Mouse (Mus musculus) forebrain, postnatal 0 days (tissue): Measurements from ENCODE around the gene Usp7. TPM values are rescaled to one million over a fixed set of nuclear protein-coding genes. Genes with fewer than 3 reads are reported as not detected.
"Not testable (repeated sequence)": the region's sequence is repeated elsewhere in the genome, so short reads cannot be mapped to it uniquely, and the experiment has no call there.

Source experiments
- ATAC-seq: fragments of 200-750 bp; cut with Nextera tagmentation; 2 replicates; pipeline ENCODE4 v1.8.0; 2017; ENCODE audit warnings: mild to moderate bottlenecking, moderate library complexity
- DNase-seq: peaks from one replicate; pipeline ENCODE4 v3.0.0-alpha.2; 2015
- H3K27ac ChIP-seq: fragments of 300-500 bp; sonication (generic); 2 replicates; pipeline ENCODE4 v1.5.1; 2014; ENCODE audit warnings: low read depth, mild to moderate bottlenecking, antibody characterized with exemption, low read length, moderate library complexity, mixed read lengths
- H3K27me3 ChIP-seq: fragments of 300-500 bp; sonication (generic); 2 replicates; pipeline ENCODE4 v1.6.1; 2014; ENCODE audit warnings: mild to moderate bottlenecking, low read length, mixed read lengths; ENCODE audit not compliant: insufficient read depth
- H3K36me3 ChIP-seq: fragments of 300-500 bp; sonication (generic); 2 replicates; pipeline ENCODE4 v1.6.1; 2014; ENCODE audit warnings: mild to moderate bottlenecking, moderate library complexity; ENCODE audit not compliant: insufficient read depth
- H3K4me1 ChIP-seq: fragments of 300-500 bp; sonication (generic); 2 replicates; pipeline ENCODE4 v1.6.1; 2014; ENCODE audit warnings: antibody characterized with exemption; ENCODE audit not compliant: insufficient read depth
- H3K4me2 ChIP-seq: fragments of 300-500 bp; sonication (generic); 2 replicates; pipeline ENCODE4 v1.6.1; 2014; ENCODE audit warnings: low read depth, mild to moderate bottlenecking, moderate library complexity
- H3K4me3 ChIP-seq: fragments of 300-500 bp; sonication (generic); 2 replicates; pipeline ENCODE4 v1.5.1; 2014; ENCODE audit warnings: low read depth, low read length, mixed read lengths
- H3K9ac ChIP-seq: fragments of 300-500 bp; sonication (generic); 2 replicates; pipeline ENCODE4 v1.6.1; 2014; ENCODE audit warnings: mild to moderate bottlenecking
- H3K9me3 ChIP-seq: fragments of 300-500 bp; sonication (generic); 2 replicates; pipeline ENCODE4 v1.6.1; 2016; ENCODE audit warnings: low read length
- CTCF ChIP-seq: sonication (generic); IDR thresholded peaks from 2 replicates; pipeline ENCODE4 v1.5.1; 2016; ENCODE audit warnings: antibody characterized with exemption, control low read depth, low read depth
- WGBS: fragments of 180-500 bp; shearing (Covaris S2); extraction: QIAGEN DNeasy Blood & Tissue Kit; methylation state at CpG from one replicate; pipeline ENCODE4 v1.1.7; 2014; 5-methylcytosine and 5-hydroxymethylcytosine counted together
- polyA plus RNA-seq: library from polyadenylated mRNA; unstranded; fragments of >200 nt; fragmentation: Nextera tagmentation; extraction: Ambion mirVana; gene quantifications from 2 replicates; pipeline ENCODE4 v1.2.1, GENCODE M21; 2015
- total RNA-seq: library from RNA; depleted of rRNA; stranded (reverse); fragments of >200 nt; gene quantifications from 2 replicates; pipeline ENCODE4 v1.2.3, GENCODE M21; 2014

Usp7 gene
- total and polyA plus RNA-seq, 2 experiments from 2014 or later, result 18.9 to 200 TPM

DNA sequence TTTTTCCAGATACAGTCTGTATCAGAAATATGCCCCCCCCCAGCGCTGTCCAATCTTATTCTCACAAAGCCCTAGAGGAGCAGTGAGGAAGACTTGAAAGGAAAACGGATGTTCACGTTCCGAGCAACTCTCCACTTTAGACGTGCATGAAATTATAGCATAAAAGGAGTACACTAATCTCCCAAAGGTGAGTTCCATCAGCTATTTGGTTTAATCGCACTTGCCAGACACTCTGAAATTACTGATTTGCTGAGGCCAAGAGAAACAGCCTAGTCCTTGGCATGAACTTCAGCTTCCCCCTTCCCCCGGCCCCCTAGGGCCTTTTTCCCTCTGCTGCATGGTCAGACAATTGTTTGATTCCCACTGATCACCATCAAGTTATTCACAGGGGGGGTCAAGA lies 55.4 kb downstream of the Usp7 start:
- no peak for TF ChIP-seq CTCF
- WGBS, result 4% methylated on average over 7 of the region's 7 CpGs
- Histone ChIP-seq H3K9me3 (no peaks in the 10 kb centered on the region), H3K4me3 (peak overlapping the region; percentile 87), H3K4me1 (peaks cover 8% of the 10 kb centered on the region), H3K27ac (no peak overlapping the region), H3K36me3 (no peaks in the 10 kb centered on the region), H3K9ac (peak overlapping the region; percentile 94), H3K27me3 (no peaks in the 10 kb centered on the region), H3K4me2 (peak overlapping the region; percentile 93)
- DNase-seq, result no peak
- no peak for ATAC-seq

- no peak for TF ChIP-seq CTCF
- no peaks in the 10 kb centered on the region for H3K36me3 ChIP-seq
- peak overlapping the region; percentile 87 for H3K4me3 ChIP-seq
- H3K4me1 ChIP-seq, result peaks cover 8% of the 10 kb centered on the region
- no peak overlapping the region for H3K9ac ChIP-seq
- no peaks in the 10 kb centered on the region for H3K9me3 ChIP-seq
- DNase-seq (no peak), ATAC-seq (no peak)
- WGBS, result 23% methylated on average over 8 of the region's 8 CpGs
- H3K27me3 ChIP-seq, result no peaks in the 10 kb centered on the region
- H3K27ac ChIP-seq, result no peak overlapping the region
- H3K4me2 ChIP-seq, result peak overlapping the region; percentile 93
Observed at GRCm38 (mm10) chr16:8736032-8736431, 56.1 kb downstream of the Usp7 start.

- no peak overlapping the region for H3K4me2 ChIP-seq
- H3K4me1 ChIP-seq, result peaks cover 14% of the 10 kb centered on the region
- no peaks in the 10 kb centered on the region for H3K9me3 ChIP-seq
- H3K9ac ChIP-seq, result no peak overlapping the region
- ATAC-seq, result no peak
- no peak for DNase-seq
- 79% methylated on average over 4 of the region's 4 CpGs for WGBS
- H3K36me3 ChIP-seq, result no peaks in the 10 kb centered on the region
- TF ChIP-seq CTCF, result no peak
- H3K4me3 ChIP-seq, result no peak overlapping the region
- no peak overlapping the region for H3K27ac ChIP-seq
- no peaks in the 10 kb centered on the region for H3K27me3 ChIP-seq
Observed at GRCm38 (mm10) chr16:8734693-8735092, 57.4 kb downstream of the Usp7 start.

DNA sequence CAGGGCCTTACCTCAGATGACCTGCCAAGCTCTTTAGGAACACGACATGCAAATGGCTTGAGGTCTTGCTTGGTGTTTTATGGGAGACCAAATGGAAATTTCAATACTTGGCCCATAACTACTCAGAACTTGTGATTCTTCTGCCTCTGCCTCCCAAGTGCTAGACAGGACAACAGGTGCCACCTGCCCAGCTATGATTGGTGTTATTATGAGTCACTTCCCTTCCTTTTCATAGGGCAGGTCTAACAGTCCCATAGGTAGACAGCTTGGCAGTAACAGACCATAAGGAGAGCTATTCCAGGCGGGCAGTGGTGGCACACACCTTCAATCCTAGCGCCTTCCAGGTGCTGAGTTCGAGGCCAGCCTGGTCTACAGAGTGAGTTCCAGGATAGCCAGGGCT lies 58.5 kb downstream of the Usp7 start:
- Histone ChIP-seq H3K36me3 (no peaks in the 10 kb centered on the region), H3K4me3 (no peak overlapping the region), H3K27ac (no peak overlapping the region), H3K4me1 (peaks cover 14% of the 10 kb centered on the region), H3K4me2 (no peak overlapping the region), H3K9me3 (no peaks in the 10 kb centered on the region), H3K9ac (no peak overlapping the region), H3K27me3 (no peaks in the 10 kb centered on the region)
- no peak for DNase-seq
- ATAC-seq, result no peak
- no peak for TF ChIP-seq CTCF
- WGBS, result 91% methylated on average over 4 of the region's 4 CpGs

DNA sequence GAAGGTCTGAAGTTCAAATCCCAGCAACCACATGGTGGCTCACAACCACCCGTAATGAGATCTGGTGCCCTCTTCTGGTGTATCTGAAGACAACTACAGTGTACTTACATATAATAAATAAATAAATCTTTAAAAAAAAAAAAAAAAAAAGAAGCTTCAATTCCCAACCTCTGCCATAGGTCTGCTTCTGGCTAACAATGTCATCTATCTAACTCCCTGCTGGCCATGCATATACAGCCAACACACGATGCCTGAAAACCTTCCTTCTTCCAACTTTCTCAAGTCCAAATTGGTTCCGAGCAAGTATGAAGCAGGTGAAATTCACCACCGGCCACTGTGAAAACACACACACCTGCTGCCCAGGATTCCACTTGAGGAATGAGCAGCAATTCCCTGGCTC lies 59.7 kb downstream of the Usp7 start:
- WGBS, result 87% methylated on average over 3 of the region's 4 CpGs
- H3K9me3 ChIP-seq, H3K4me2 ChIP-seq, H3K9ac ChIP-seq, ATAC-seq, DNase-seq, H3K27ac ChIP-seq, H3K27me3 ChIP-seq, H3K4me3 ChIP-seq, H3K36me3 ChIP-seq: not testable (repeated sequence)
- H3K4me1 ChIP-seq, result peaks cover 14% of the 10 kb centered on the region

GRCm38 (mm10) chr16:8731630-8732029 lies 60.5 kb downstream of the Usp7 start:
- Histone ChIP-seq H3K4me1 (peaks cover 11% of the 10 kb centered on the region), H3K9me3 (no peaks in the 10 kb centered on the region), H3K36me3 (no peaks in the 10 kb centered on the region), H3K27me3 (no peaks in the 10 kb centered on the region), H3K9ac (no peak overlapping the region), H3K27ac (no peak overlapping the region), H3K4me3 (no peak overlapping the region), H3K4me2 (no peak overlapping the region)
- ATAC-seq (no peak), DNase-seq (no peak)
- 87% methylated on average over 7 of the region's 7 CpGs for WGBS
- no peak for TF ChIP-seq CTCF

DNA sequence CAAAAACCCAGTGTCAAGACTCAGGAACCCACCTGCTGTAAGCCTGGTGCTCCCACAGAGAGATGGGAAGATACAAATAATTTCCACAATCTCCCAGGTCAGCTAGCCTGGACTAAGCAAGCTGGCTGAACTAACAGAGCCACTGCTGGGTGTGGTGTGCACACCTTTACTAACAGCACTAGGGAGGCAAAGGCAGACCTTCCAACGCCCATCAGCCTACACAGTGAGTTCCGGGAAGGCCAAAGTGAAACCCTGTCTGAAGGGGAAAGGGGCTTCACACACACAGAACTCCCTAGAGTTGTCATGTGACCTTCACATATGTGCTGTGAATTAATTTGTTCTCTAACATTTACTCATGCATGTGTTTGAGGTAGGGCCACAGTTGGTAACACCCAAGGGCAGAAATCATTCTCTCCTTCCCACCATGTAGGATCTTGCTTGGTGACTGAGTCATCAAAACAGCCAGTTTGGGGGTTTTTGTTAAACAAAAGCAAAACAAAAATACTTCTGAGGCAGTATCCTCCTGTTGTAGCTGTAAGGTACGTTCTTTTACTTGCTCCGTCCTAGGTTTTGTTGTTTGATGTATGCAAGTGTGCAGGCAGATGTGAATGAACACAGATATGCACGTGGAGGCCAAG lies 63.9 kb downstream of the Usp7 start:
- H3K27me3 ChIP-seq, result no peaks in the 10 kb centered on the region
- no peaks in the 10 kb centered on the region for H3K9me3 ChIP-seq
- H3K4me2 ChIP-seq, result no peak overlapping the region
- DNase-seq (no peak), ATAC-seq (no peak)
- no peak overlapping the region for H3K9ac ChIP-seq
- H3K27ac ChIP-seq, result no peak overlapping the region
- H3K4me3 ChIP-seq, result no peak overlapping the region
- WGBS, result 88% methylated on average over 5 of the region's 5 CpGs
- H3K36me3 ChIP-seq, result no peaks in the 10 kb centered on the region
- TF ChIP-seq CTCF, result no peak
- peaks cover 6% of the 10 kb centered on the region for H3K4me1 ChIP-seq

DNA sequence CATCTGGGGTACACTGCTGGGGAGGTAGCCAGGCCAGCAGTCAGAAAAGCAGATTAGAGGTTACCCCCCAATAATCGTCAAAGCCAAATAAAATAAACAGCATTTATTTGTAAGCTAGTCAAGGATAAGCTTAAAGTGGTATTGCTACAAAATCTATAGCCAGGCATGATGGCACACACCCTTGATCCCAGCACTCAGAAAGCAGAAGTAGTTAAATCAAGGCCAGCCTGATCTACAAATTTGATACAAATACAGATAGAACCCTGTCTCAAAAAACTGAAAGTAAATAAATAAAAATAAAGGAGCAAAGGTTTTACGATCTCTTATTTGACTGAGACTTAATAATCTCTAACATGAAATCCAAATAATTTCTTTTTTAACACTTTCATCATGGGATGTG lies 66.3 kb downstream of the Usp7 start:
- Histone ChIP-seq H3K27me3 (no peaks in the 10 kb centered on the region), H3K36me3 (no peaks in the 10 kb centered on the region), H3K4me3 (no peak overlapping the region), H3K4me1 (peaks cover 4% of the 10 kb centered on the region), H3K9ac (no peak overlapping the region), H3K4me2 (no peak overlapping the region), H3K9me3 (no peaks in the 10 kb centered on the region), H3K27ac (no peak overlapping the region)
- TF ChIP-seq CTCF, result no peak
- ATAC-seq (no peak), DNase-seq (no peak)
- 93% methylated on average over 2 of the region's 2 CpGs for WGBS
